Mouse (Mus musculus) limb, embryonic 12.5 days (tissue): Measurements from ENCODE around the gene Asic5. TPM values are rescaled to one million over a fixed set of nuclear protein-coding genes. Genes with fewer than 3 reads are reported as not detected.

Source experiments
- ATAC-seq: fragments of 200-750 bp; cut with Nextera tagmentation; 2 replicates; pipeline ENCODE4 v1.8.0; 2017; ENCODE audit warnings: low read depth, moderate TSS enrichment; ENCODE audit not compliant: insufficient number of reproducible peaks, insufficient read depth, low FRiP score, low TSS enrichment
- H3K27ac ChIP-seq: fragments of 300-500 bp; sonication (generic); 2 replicates; pipeline ENCODE4 v1.5.1; 2016; ENCODE audit warnings: mild to moderate bottlenecking, moderate library complexity
- H3K27me3 ChIP-seq: fragments of 300-500 bp; sonication (generic); 2 replicates; pipeline ENCODE4 v1.6.1; 2016; ENCODE audit warnings: mild to moderate bottlenecking, moderate library complexity
- H3K36me3 ChIP-seq: fragments of 300-500 bp; sonication (generic); 2 replicates; pipeline ENCODE4 v1.6.1; 2016; ENCODE audit warnings: mild to moderate bottlenecking, moderate library complexity
- H3K4me1 ChIP-seq: fragments of 300-500 bp; sonication (generic); replicated peaks from 2 replicates; pipeline ENCODE4 v1.6.1; 2016
- H3K4me2 ChIP-seq: fragments of 300-500 bp; sonication (generic); 2 replicates; pipeline ENCODE4 v1.6.1; 2016; ENCODE audit warnings: mild to moderate bottlenecking, moderate library complexity
- H3K4me3 ChIP-seq: fragments of 300-500 bp; sonication (generic); replicated peaks from 2 replicates; pipeline ENCODE4 v1.5.1; 2016; ENCODE audit warnings: mild to moderate bottlenecking
- H3K9ac ChIP-seq: fragments of 300-500 bp; sonication (generic); replicated peaks from 2 replicates; pipeline ENCODE4 v1.6.1; 2016; ENCODE audit warnings: mild to moderate bottlenecking, moderate library complexity
- H3K9me3 ChIP-seq: fragments of 300-500 bp; sonication (generic); 2 replicates; pipeline ENCODE4 v1.6.1; 2016; ENCODE audit warnings: mild to moderate bottlenecking, moderate library complexity
- WGBS: fragments of 180-500 bp; shearing (Covaris S2); methylation state at CpG from one replicate; pipeline ENCODE4 v1.1.7; 2016; 5-methylcytosine and 5-hydroxymethylcytosine counted together
- polyA plus RNA-seq: library from polyadenylated mRNA; unstranded; fragments of >200 nt; fragmentation: Nextera tagmentation; extraction: Ambion mirVana; gene quantifications from 2 replicates; pipeline ENCODE4 v1.2.1, GENCODE M21; 2016

The Asic5 gene
- polyA plus RNA-seq, 1 experiment from 2014 or later: not detected

GRCm38 (mm10) chr3:82048078-82048477 lies 66.0 kb downstream of the Asic5 start:
- Histone ChIP-seq H3K4me2 (no peak overlapping the region), H3K27ac (no peak overlapping the region), H3K9me3 (no peaks in the 10 kb centered on the region), H3K36me3 (no peaks in the 10 kb centered on the region), H3K4me1 (peaks cover 28% of the 10 kb centered on the region), H3K4me3 (no peak overlapping the region), H3K27me3 (no peaks in the 10 kb centered on the region), H3K9ac (no peak overlapping the region)
- ATAC-seq: no peak
- WGBS: 58% methylated on average over 4 of the region's 4 CpGs

DNA sequence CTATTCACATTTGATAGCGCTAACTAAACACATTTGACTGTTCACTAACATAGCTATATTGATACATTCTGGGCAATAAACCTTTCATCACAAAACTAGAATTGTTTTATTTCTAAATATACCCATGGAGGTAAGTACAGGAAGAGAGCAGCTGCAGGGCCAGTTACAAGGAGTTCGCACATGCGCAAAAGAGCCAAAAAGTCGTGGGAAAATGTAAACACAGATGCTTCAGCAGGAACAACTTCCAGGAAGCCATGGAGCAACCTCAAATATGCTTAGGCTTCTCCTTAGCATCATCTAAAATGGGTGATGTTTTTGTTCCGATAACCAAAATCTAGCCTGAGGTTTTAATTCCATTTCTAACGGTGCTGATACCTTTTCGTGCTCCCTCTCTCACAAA lies 66.6 kb downstream of the Asic5 start:
- peak overlapping the region; percentile 24 for H3K4me2 ChIP-seq
- no peak overlapping the region for H3K9ac ChIP-seq
- no peaks in the 10 kb centered on the region for H3K27me3 ChIP-seq
- H3K27ac ChIP-seq: peak overlapping the region; percentile 67
- H3K4me3 ChIP-seq: no peak overlapping the region
- WGBS: 54% methylated on average over 7 of the region's 7 CpGs
- H3K36me3 ChIP-seq: no peaks in the 10 kb centered on the region
- no peak for ATAC-seq
- H3K9me3 ChIP-seq: no peaks in the 10 kb centered on the region
- H3K4me1 ChIP-seq: peaks cover 25% of the 10 kb centered on the region

DNA sequence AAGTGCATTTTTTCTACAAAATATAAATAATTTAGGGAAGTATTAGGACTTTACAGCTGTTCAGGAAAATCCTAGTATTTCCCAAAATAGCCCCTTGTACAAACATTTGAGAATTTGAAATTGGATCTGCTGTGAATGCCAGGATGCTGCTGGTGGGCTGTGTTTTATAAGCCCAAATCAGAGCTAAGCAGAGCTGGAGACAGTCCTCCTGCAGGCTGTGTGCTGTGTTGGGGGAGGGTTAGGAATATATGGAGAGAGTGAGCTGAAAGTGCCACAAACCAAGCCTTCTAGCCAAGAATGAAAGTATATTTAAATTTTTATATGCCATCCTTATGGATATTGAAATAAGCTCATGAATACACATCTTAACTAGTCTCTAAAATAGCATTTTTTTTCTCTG lies 69.4 kb downstream of the Asic5 start:
- 0 out of 2 replicates have a peak, but pooled peaks have one; percentile 68 for ATAC-seq
- Histone ChIP-seq H3K36me3 (no peaks in the 10 kb centered on the region), H3K9ac (no peak overlapping the region), H3K9me3 (no peaks in the 10 kb centered on the region), H3K4me2 (no peak overlapping the region), H3K4me3 (no peak overlapping the region), H3K4me1 (peaks cover 30% of the 10 kb centered on the region), H3K27me3 (no peaks in the 10 kb centered on the region), H3K27ac (no peak overlapping the region)

DNA sequence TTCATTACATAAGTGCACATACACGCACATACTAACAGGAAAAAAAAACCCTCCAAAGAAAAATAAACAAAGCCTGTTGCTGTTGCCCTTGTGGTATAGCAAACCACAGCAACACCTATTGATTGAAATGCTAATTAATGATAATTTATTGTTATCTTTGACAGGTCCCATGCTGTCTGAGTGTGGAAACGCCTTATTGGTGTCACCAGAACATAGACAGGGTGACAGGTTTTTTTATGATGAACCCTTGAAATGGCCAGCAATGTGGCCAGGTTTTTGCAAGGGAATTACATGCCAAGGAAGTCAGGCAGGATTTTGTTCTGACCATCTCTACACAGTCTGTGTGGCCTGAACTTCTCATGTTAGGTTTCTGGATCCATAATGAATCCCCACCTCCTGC lies 69.9 kb downstream of the Asic5 start:
- H3K36me3 ChIP-seq: no peaks in the 10 kb centered on the region
- peaks cover 30% of the 10 kb centered on the region for H3K4me1 ChIP-seq
- ATAC-seq: no peak
- no peaks in the 10 kb centered on the region for H3K9me3 ChIP-seq
- 50% methylated on average over 2 of the region's 2 CpGs for whole genome bisulfite sequencing
- H3K4me2 ChIP-seq: no peak overlapping the region
- no peaks in the 10 kb centered on the region for H3K27me3 ChIP-seq
- H3K9ac ChIP-seq: no peak overlapping the region
- H3K27ac ChIP-seq: no peak overlapping the region
- H3K4me3 ChIP-seq: no peak overlapping the region

GRCm38 (mm10) chr3:82054283-82054974 lies 72.3 kb downstream of the Asic5 start:
- H3K27ac ChIP-seq: no peak overlapping the region
- peaks cover 20% of the 10 kb centered on the region for H3K4me1 ChIP-seq
- H3K9ac ChIP-seq: no peak overlapping the region
- H3K36me3 ChIP-seq: no peaks in the 10 kb centered on the region
- ATAC-seq: no peak
- no peak overlapping the region for H3K4me2 ChIP-seq
- H3K27me3 ChIP-seq: no peaks in the 10 kb centered on the region
- WGBS: 34% methylated on average over 5 of the region's 5 CpGs
- H3K9me3 ChIP-seq: no peaks in the 10 kb centered on the region
- H3K4me3 ChIP-seq: no peak overlapping the region

DNA sequence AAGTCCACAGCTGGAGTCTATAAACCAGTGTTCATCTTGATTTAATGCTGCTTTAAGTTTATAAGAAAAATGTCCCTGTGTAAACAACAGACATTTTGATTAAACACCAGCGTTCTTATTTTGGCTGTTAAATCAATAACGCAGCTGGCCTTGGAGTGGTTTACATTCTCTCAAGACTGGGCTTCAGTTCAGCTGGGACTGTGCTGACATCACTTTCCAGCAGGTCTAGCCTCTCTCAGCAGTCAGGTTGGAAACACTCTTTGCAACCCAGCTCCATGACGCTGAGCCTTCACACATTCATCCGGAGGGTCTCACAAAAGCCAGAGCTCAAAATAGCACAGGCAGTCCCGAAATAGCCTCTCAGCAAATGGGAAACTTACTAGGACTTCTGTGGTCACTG lies 75.1 kb downstream of the Asic5 start:
- Histone ChIP-seq H3K4me2 (no peak overlapping the region), H3K27me3 (no peaks in the 10 kb centered on the region), H3K9me3 (no peaks in the 10 kb centered on the region), H3K27ac (no peak overlapping the region), H3K9ac (no peak overlapping the region), H3K4me1 (peaks cover 9% of the 10 kb centered on the region), H3K36me3 (no peaks in the 10 kb centered on the region), H3K4me3 (no peak overlapping the region)
- 54% methylated on average over 5 of the region's 5 CpGs for WGBS
- ATAC-seq: no peak; the same call in 1 of the 2 replicates

DNA sequence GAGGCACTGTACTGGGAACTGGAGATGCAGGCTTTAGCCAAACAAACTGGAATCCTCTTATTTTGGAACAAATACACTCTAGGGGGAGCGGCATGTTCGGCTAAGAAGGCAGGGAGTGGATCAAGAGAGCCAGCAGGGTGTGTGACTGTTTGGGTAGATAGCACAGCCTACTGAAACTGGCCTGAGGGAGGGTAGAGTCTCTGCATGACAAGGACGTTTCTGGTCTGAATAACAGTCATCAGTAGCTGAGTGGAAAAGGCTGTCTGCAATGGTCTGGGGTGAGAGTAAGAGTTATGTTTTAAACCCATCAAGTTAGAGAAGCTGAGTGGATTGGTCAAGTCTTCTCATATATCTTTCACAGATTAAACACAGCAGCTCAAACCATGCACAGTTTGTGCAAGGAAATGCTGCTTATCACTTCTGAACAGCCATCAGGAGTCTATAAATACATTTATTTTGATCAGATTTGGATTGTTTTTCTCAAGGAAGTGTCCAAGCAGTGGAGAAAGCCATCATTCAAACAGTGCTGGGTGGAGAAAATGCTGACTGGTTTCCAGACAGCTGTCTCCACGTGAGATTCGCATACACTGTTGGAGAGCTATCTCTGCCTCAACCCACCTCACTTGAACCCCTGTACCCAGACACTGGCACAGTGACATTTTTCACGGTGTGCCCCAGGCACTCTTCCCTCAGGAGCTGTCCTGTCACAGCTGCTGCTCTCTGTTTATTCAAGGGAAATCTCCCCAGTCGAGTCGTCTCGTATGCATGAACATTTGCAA lies 79.5 kb downstream of the Asic5 start:
- ATAC-seq: no peak
- H3K9ac ChIP-seq: no peak overlapping the region
- no peaks in the 10 kb centered on the region for H3K4me1 ChIP-seq
- 50% methylated on average over 9 of the region's 9 CpGs for WGBS
- H3K4me2 ChIP-seq: no peak overlapping the region
- H3K27me3 ChIP-seq: no peaks in the 10 kb centered on the region
- no peak overlapping the region for H3K27ac ChIP-seq
- no peaks in the 10 kb centered on the region for H3K36me3 ChIP-seq
- H3K9me3 ChIP-seq: no peaks in the 10 kb centered on the region
- H3K4me3 ChIP-seq: no peak overlapping the region

- ATAC-seq: no peak
- WGBS: 51% methylated on average over 5 of the region's 5 CpGs
- H3K36me3 ChIP-seq: no peaks in the 10 kb centered on the region
Observed at GRCm38 (mm10) chr3:82067830-82068229, 85.7 kb downstream of the Asic5 start.

More at GRCm38 (mm10) chr3:82067830-82068229, 85.7 kb downstream of the Asic5 start:
- no peak overlapping the region for H3K9ac ChIP-seq
- peaks cover 6% of the 10 kb centered on the region for H3K27me3 ChIP-seq
- no peaks in the 10 kb centered on the region for H3K4me1 ChIP-seq
- H3K27ac ChIP-seq: no peak overlapping the region
- no peak overlapping the region for H3K4me2 ChIP-seq
- no peak overlapping the region for H3K4me3 ChIP-seq
- H3K9me3 ChIP-seq: no peaks in the 10 kb centered on the region

Other genes with a start within 250 kb of the Asic5 start
- 10.9 and 11.2 TPM in 2 replicates for gene Ctso, start 49.7 kb upstream of the Asic5 start, polyA plus RNA-seq
- gene Tdo2, start 6.1 kb upstream of the Asic5 start, polyA plus RNA-seq: 0.38 and 0.59 TPM in 2 replicates
- gene Gucy1b1, start 92.4 kb downstream of the Asic5 start, polyA plus RNA-seq: 3.6 and 4.1 TPM in 2 replicates
- gene Gucy1a1, start 163.5 kb downstream of the Asic5 start, polyA plus RNA-seq: 2.9 and 3.0 TPM in 2 replicates